Mouse (Mus musculus) kidney, embryonic 14.5 days (tissue): ENCODE measurements at regions not wholly inside any gene's neighbourhood (a gene's known extent, or its start where the extent isn't known, plus 50 kb on each side); places are given as distances from the start of the nearest gene placed in this dataset.

Source experiments
- ATAC-seq: fragments of 200-750 bp; cut with Nextera tagmentation; 2 replicates; pipeline ENCODE4 v1.8.0; 2017; ENCODE audit warnings: moderate number of reproducible peaks, mild to moderate bottlenecking, moderate TSS enrichment, moderate library complexity; ENCODE audit not compliant: low FRiP score, low TSS enrichment
- H3K27ac ChIP-seq: fragments of 300-500 bp; sonication (generic); 2 replicates; pipeline ENCODE4 v1.5.1; 2014; ENCODE audit warnings: low read depth, mild to moderate bottlenecking, low read length, moderate library complexity, mixed read lengths
- H3K27me3 ChIP-seq: fragments of 300-500 bp; sonication (generic); 2 replicates; pipeline ENCODE4 v1.6.1; 2014; ENCODE audit warnings: mild to moderate bottlenecking, low read length; ENCODE audit not compliant: control insufficient read depth, insufficient read depth
- H3K36me3 ChIP-seq: fragments of 300-500 bp; sonication (generic); 2 replicates; pipeline ENCODE4 v1.6.1; 2014; ENCODE audit warnings: low read length, mixed read lengths; ENCODE audit not compliant: control insufficient read depth, insufficient read depth
- H3K4me1 ChIP-seq: fragments of 300-500 bp; sonication (generic); 2 replicates; pipeline ENCODE4 v1.6.1; 2014; ENCODE audit warnings: low read length, mixed read lengths; ENCODE audit not compliant: control insufficient read depth, insufficient read depth
- H3K4me2 ChIP-seq: fragments of 300-500 bp; sonication (generic); replicated peaks from 2 replicates; pipeline ENCODE4 v1.6.1; 2014; ENCODE audit warnings: low read depth, mild to moderate bottlenecking, low read length
- H3K4me3 ChIP-seq: fragments of 300-500 bp; sonication (generic); 2 replicates; pipeline ENCODE4 v1.5.1; 2014; ENCODE audit warnings: mild to moderate bottlenecking, low read length
- H3K9ac ChIP-seq: fragments of 300-500 bp; sonication (generic); 2 replicates; pipeline ENCODE4 v1.6.1; 2014; ENCODE audit warnings: low read depth, mild to moderate bottlenecking, low read length, moderate library complexity
- H3K9me3 ChIP-seq: fragments of 300-500 bp; sonication (generic); 2 replicates; pipeline ENCODE4 v1.6.1; 2016; ENCODE audit warnings: low read length; ENCODE audit not compliant: control insufficient read depth
- WGBS: fragments of 180-500 bp; shearing (Covaris S2); extraction: QIAGEN DNeasy Blood & Tissue Kit; methylation state at CpG from one replicate; pipeline ENCODE4 v1.1.7; 2014; 5-methylcytosine and 5-hydroxymethylcytosine counted together

DNA sequence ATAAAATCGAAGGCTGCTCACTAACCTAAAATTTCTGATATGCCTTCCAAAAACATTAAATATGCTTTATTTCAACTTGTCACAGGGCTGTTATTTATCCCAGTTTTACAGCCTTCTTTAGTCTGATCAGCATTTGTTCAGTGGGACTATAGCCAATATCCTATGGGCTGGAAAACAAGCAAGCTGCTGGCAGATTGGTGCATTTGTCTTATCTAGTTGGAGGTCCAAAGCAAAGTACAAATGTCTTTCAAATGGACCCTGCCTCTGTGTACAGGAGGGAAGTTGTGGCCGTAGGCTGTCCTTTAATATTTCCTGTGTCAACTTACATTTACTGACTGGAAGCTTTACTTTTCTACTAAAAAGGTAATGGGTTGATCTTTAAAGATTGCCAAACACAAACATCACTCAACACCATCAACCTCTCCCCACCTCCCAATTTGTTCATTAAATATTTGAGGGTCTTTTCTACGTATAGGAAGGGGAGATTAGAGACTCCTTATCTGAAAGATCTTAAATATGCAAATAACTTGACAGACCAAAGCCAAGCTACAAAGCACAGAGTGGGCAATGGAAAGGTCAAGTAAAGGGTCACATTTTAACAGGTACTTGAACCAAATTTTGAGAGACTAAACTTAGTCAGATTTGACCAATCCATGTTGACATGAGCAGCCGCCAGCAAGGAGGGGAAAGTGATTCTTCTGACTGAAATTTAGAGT, 233.4 kb downstream of the Gm11232 start:
- no peak overlapping the region for H3K4me3 ChIP-seq
- no peak overlapping the region for H3K9ac ChIP-seq
- no peaks in the 10 kb centered on the region for H3K27me3 ChIP-seq
- H3K36me3 ChIP-seq = no peaks in the 10 kb centered on the region
- WGBS = 69% methylated on average over 4 of the region's 4 CpGs
- no peaks in the 10 kb centered on the region for H3K4me1 ChIP-seq
- no peaks in the 10 kb centered on the region for H3K9me3 ChIP-seq
- no peak overlapping the region for H3K4me2 ChIP-seq
- ATAC-seq = no peak
- H3K27ac ChIP-seq = no peak overlapping the region

DNA sequence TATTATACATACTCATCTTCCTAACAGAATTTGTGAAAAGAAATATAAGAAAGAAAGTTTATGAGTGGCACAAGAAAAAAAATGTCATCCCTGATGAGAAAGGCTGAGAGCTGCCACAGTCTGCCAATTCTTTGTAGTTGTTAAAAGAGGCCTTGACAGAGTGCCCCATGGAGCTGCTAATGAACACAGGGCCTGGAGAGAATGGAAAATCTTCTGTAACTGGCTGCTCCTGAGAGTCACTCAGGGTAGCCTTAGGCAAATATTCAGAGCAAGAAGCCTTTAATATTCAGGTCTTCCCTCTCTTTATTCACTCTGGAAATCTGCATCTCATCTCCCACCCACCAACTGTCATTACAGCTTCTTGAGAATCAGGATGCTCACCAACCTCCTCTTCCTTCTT, 237.0 kb downstream of the Gm11232 start:
- H3K36me3 ChIP-seq = no peaks in the 10 kb centered on the region
- no peak overlapping the region for H3K9ac ChIP-seq
- ATAC-seq = no peak
- H3K9me3 ChIP-seq = no peaks in the 10 kb centered on the region
- no peaks in the 10 kb centered on the region for H3K4me1 ChIP-seq
- no peaks in the 10 kb centered on the region for H3K27me3 ChIP-seq
- no peak overlapping the region for H3K4me3 ChIP-seq
- H3K27ac ChIP-seq = no peak overlapping the region
- H3K4me2 ChIP-seq = no peak overlapping the region

DNA sequence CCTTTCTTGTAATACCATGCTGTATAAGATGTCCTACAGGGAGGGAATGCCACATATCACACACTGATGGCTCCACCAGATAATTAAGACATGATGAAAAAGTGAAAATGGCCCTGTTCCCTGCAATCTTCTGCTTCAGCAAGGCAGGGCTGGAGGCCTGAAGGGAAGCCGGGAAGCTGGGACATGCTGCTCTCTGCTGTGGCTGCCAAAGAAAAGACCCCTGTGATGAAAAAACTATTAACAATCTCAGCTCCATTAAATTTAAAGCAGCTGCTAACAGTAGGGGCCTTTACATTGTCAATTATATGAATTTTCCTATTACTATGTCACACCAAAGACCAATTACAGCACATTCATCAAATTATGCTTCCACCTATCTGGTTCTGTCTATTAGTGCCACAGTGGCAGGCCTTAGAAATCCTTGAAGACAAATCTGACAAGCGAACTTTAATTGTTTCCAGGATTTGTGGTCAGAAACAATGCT, 239.8 kb downstream of the Gm11232 start:
- no peak for ATAC-seq
- Histone ChIP-seq H3K9me3 (no peaks in the 10 kb centered on the region), H3K27me3 (no peaks in the 10 kb centered on the region), H3K27ac (no peak overlapping the region), H3K4me2 (no peak overlapping the region), H3K4me3 (no peak overlapping the region), H3K9ac (no peak overlapping the region), H3K4me1 (no peaks in the 10 kb centered on the region), H3K36me3 (no peaks in the 10 kb centered on the region)
- 75% methylated on average over 2 of the region's 2 CpGs for WGBS

DNA sequence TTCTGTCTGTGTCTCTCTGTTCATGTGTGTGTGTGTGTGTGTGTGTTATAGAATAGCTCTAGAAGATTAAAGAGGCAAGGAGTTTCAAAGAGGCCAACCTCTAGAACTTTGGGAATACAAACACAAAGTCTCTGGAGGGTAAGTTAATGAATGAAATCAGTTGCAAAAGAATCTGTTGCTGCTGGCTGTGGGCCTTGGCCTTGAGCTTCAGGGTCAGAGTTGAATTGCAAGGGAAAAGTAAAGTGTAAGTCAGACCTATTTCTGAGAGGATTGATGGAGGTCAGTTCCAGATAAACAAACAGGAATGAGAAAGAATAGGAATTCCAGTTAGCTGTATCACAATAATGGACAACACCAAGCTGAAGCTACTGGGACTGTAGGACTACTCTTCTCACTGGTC, 250.9 kb downstream of the Gm11232 start:
- H3K4me1 ChIP-seq = no peaks in the 10 kb centered on the region
- H3K36me3 ChIP-seq = no peaks in the 10 kb centered on the region
- H3K4me2 ChIP-seq = no peak overlapping the region
- H3K27me3 ChIP-seq = no peaks in the 10 kb centered on the region
- H3K9me3 ChIP-seq = no peaks in the 10 kb centered on the region
- no peak overlapping the region for H3K4me3 ChIP-seq
- no peak overlapping the region for H3K27ac ChIP-seq
- no peak overlapping the region for H3K9ac ChIP-seq
- ATAC-seq = no peak

- Histone ChIP-seq H3K4me3 (no peak overlapping the region), H3K36me3 (no peaks in the 10 kb centered on the region), H3K9me3 (no peaks in the 10 kb centered on the region), H3K4me2 (no peak overlapping the region), H3K27me3 (no peaks in the 10 kb centered on the region), H3K27ac (no peak overlapping the region), H3K9ac (no peak overlapping the region), H3K4me1 (peaks cover 7% of the 10 kb centered on the region; the same call in 1 of the 2 replicates)
- 86% methylated on average over 2 of the region's 2 CpGs for whole genome bisulfite sequencing
- no peak for ATAC-seq
Measured at GRCm38 (mm10) chr4:71489788-71490187, 268.0 kb downstream of the Gm11232 start.

- ATAC-seq = peak; percentile 72; the same call in 1 of the 2 replicates
- H3K27me3 ChIP-seq = no peaks in the 10 kb centered on the region
- H3K9ac ChIP-seq = no peak overlapping the region
- peaks cover 10% of the 10 kb centered on the region; the same call in 1 of the 2 replicates for H3K4me1 ChIP-seq
- H3K9me3 ChIP-seq = no peaks in the 10 kb centered on the region
- no peak overlapping the region for H3K4me2 ChIP-seq
- no peak overlapping the region for H3K4me3 ChIP-seq
- H3K27ac ChIP-seq = no peak overlapping the region
- 35% methylated on average over 2 of the region's 2 CpGs for WGBS
- no peaks in the 10 kb centered on the region for H3K36me3 ChIP-seq
Measured at GRCm38 (mm10) chr4:71488663-71489161, 269.1 kb downstream of the Gm11232 start.

GRCm38 (mm10) chr4:71488059-71488458, 269.7 kb downstream of the Gm11232 start:
- H3K27me3 ChIP-seq = no peaks in the 10 kb centered on the region
- H3K4me1 ChIP-seq = peaks cover 10% of the 10 kb centered on the region; the same call in 1 of the 2 replicates
- no peak overlapping the region for H3K27ac ChIP-seq

GRCm38 (mm10) chr4:71480960-71481359, 276.8 kb downstream of the Gm11232 start:
- H3K4me3 ChIP-seq = no peak overlapping the region
- H3K4me2 ChIP-seq = no peak overlapping the region
- H3K27ac ChIP-seq = no peak overlapping the region
- no peaks in the 10 kb centered on the region for H3K27me3 ChIP-seq
- ATAC-seq = no peak
- 80% methylated on average over 2 of the region's 2 CpGs for WGBS
- peaks cover 10% of the 10 kb centered on the region; the same call in 1 of the 2 replicates for H3K4me1 ChIP-seq
- no peaks in the 10 kb centered on the region for H3K9me3 ChIP-seq
- no peaks in the 10 kb centered on the region for H3K36me3 ChIP-seq
- H3K9ac ChIP-seq = no peak overlapping the region

More at GRCm38 (mm10) chr4:71488059-71488458, 269.7 kb downstream of the Gm11232 start:
- WGBS = 94% methylated on average over 9 of the region's 9 CpGs
- H3K4me3 ChIP-seq = no peak overlapping the region
- no peak for ATAC-seq
- no peaks in the 10 kb centered on the region for H3K36me3 ChIP-seq
- no peaks in the 10 kb centered on the region for H3K9me3 ChIP-seq
- no peak overlapping the region for H3K9ac ChIP-seq
- H3K4me2 ChIP-seq = no peak overlapping the region

- Histone ChIP-seq H3K4me3 (no peak overlapping the region), H3K4me2 (no peak overlapping the region), H3K36me3 (no peaks in the 10 kb centered on the region), H3K27me3 (no peaks in the 10 kb centered on the region), H3K9ac (no peak overlapping the region), H3K4me1 (no peaks in the 10 kb centered on the region), H3K27ac (no peak overlapping the region), H3K9me3 (no peaks in the 10 kb centered on the region)
- ATAC-seq = no peak
Measured at GRCm38 (mm10) chr4:71470580-71470979, 287.2 kb downstream of the Gm11232 start.
